Mouse (Mus musculus) testis, postnatal 14 days (tissue): ENCODE data around the gene Nsf.
"Not testable (repeated sequence)": the region's sequence is repeated elsewhere in the genome, so short reads cannot be mapped to it uniquely, and the experiment has no call there.

Source experiments
- DNase-seq: peaks from one replicate; pipeline ENCODE4 v3.0.0; 2021; ENCODE audit warnings: low spot score

The Nsf gene

DNA sequence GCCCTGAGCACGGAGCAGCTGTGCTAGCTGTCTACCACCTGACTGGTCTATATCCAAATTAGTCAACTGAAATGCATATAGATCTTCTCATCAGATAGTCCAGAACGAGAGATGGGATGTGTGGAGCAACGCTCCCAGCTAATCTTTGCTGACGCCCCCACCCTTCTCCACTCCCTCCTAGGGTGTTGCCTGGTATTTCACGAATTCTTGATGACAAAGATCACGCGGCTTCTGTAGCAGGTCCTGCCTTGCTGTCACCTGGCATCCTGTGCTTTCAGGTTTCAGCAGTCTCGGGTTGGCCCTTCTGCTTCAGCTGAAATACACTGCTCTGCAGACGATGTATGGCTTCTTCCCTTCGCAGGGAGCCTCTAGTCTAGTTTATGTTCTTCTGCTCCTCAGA, 61.0 kb downstream of the Nsf start:
- DNase-seq = no peak

DNA sequence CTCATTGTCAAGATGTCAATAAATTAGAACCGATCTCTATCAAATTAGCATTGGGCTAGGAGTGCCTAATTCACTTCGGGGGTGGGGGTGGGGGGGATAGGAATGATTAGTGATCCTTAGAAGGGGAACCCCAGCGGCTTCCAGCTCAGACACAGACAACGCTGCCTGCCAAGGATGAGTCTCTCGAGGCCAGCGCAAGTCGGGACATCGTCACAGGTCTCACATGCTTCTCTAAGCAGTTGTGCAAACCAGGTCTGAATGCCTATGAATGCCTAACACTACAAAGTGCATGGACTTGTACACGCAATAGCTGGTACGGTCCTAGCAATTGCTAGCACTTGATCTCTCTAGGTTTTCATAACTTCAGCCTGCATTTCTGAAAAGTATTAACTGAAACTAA, 62.1 kb downstream of the Nsf start:
- DNase-seq = no peak

DNA sequence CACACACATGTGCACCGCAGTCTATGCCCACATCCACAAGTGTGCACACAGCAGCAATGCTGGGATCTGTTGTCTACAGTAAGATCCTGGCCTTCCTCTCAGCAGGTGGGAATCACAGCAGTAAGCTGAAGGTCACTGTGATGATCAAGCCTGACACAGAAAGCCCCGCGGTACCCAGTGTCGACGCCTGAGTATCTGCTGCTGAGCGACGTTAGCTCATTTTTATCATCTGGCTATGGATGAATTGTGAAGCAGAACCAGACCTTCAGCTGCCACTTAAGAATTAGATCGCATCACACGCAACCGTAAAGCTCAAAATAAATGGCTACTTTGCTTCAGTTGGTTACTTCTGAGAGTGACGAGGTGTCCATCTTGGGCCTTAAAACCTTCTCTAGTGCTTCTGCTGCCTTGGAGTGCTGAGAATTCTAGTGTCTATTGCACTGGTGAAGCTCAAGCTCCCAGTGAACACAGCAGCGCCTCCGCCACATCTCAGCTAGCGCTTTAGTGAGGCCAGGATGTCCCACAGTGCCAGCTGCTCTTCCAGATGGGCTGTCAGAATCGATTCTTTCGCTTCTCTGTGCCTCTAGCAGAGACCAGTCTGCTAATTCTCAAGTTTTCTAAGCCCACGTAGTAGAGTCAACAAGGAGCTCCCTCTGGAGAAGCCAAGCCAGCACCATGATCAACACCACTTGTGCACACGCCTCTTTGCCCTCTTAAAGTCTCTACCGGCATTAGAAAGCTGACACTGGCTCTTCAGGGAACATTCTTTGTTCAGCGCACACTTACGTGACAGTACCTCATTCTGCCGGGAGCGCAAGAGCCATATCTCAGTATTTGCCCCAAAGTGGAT, 63.3 kb downstream of the Nsf start:
- DNase-seq = no peak

DNA sequence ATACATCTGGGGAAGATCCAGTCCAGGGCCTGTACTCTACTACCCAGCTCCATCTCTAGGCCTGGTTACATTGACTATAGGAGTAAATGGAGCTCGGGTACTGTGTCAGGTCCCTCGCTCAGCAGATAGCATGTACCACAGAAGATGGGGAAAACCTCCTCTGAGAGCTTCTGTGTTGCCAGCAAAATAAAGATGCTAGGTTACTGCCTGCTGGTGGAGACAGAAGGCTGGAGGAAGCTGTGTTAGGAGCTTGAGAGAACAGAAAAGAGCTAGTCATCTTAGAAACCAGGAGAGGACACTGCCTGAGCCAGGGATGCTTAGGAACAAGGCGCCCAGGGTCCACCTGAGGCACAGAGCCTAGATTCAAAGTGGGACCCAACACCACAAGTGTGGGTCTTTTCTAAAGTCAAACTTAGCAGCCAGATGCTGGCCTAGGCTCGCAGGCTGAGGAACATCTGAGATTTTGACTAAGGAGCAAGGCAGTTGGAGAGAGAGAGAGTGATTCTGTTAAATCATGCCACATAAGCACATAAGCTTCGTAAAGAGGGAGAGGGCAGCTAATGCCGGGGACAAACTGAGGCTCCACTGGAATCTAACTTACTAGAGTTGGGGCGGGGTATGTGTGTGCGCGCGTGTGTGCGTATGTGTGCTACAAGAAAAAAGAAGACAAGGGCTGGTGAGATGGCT, 66.0 kb downstream of the Nsf start:
- DNase-seq = no peak

DNA sequence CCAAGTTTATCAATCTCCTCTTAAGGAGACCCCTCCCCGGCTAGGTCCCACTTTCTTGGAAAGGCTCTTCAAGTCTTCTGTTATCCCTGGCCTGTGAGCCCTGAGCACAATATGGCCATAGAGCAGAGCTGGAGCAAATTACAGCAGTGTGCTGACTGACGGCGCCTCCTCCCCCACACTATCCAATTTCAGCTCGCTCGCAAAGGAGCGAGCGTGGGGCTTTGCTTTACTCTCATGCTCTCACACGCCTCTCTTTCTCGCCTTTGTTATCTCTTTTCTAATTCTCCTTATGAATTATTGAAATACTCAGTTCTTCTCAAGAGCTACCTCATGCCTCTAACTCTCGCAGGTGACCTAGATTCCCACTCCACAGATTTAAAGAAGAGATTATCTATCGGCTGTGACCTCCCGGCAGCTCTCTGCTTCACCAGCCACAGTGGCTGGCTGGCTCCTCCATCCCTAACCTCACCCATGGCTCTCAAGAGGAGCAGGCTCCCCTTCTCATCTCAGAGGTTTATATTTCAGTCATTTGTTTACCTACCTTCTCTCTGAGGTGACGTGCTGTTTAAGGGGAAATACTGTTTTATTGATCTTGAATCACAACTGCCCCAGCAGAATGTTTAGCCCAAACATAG, 69.0 kb downstream of the Nsf start:
- DNase-seq = no peak

DNA sequence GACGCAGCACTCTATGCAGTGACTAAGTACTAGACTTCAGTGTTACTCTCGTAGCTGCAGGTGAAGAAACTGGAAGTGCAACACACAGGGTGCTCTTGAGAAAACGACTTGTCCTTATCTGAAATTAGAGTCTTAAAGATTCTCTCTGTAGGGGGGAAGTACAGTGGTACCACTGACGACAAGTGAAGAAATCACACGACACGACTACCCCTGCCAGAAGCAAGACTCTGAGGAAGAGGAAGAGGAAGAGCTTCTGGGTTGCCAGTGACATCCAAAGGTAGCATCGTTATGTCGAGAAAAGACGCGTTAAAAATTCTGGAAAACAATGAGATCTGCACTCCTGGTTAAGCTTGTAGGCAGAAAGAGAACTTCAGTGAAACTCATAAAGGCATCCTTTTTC, 70.1 kb downstream of the Nsf start:
- no peak for DNase-seq

DNA sequence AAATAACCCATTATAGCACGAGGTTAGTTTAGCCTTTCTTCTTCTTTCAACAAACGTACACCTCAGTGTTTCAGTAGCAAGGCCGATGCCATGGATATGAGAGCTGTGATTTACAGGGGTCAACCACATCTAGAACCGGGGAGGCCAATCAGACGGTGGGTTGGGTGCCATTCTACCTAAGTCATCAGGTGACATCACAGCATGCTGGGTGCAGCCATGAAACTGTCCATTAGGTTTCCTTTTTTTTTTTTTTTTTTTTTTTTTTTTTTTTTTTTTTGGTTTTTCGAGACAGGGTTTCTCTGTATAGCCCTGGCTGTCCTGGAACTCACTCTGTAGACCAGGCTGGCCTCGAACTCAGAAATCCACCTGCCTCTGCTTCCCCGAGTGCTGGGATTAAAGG, 74.4 kb downstream of the Nsf start:
- DNase-seq = not testable (repeated sequence)

DNA sequence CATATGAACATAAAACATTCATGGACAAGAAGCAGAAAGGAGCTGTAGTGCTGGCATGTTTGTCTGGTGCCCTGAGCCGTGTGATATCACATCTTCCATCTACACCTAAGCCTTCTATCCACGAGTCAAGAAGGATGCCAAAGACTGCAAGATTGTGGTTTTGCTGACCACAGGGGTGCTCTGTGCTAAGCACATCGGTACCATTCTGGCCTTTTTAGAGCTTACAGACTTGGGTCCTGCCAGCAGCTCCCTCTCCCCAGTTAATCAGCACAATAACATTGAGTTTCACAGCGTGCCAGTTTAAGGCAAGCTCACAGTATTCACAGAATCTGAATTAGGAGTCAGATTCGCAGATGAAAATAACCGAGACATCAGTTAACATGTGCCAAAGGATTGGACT, 75.4 kb downstream of the Nsf start:
- DNase-seq = no peak

DNA sequence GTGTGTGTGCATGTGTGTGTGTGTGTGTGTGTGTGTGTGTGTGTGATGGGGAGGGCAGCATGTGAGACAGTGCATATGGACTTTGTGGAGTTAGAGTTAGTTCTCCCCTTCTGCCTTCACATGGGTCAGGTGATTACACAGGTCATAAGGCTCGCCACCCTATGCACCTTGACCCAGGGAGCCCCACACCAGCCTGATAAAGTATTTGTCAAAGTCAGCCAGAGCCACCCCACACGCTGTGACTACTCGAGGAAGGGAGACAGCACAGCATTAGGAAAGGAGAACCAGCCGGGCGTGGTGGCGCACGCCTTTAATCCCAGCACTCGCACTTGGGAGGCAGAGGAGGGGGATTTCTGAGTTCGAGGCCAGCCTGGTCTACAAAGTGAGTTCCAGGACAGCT, 83.5 kb downstream of the Nsf start:
- DNase-seq = no peak

DNA sequence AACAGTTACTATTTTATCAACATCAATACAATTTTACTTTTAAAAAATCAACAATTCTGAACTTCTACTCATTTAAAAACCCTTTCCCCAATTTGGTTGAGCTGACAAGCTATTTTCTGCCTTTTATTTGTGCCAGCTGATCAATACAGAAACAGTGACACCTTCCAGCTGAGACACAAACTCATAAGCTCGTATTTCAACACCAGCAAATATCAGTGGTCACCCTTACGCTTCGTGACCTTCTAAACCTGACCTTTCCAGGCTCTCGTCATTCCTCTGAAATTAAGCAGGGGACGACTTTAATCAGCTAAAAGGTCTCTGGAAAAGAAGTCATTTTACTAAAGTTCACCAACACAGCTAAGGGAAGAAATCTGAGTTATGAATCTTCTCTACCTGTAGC, 86.2 kb downstream of the Nsf start:
- DNase-seq = no peak

DNA sequence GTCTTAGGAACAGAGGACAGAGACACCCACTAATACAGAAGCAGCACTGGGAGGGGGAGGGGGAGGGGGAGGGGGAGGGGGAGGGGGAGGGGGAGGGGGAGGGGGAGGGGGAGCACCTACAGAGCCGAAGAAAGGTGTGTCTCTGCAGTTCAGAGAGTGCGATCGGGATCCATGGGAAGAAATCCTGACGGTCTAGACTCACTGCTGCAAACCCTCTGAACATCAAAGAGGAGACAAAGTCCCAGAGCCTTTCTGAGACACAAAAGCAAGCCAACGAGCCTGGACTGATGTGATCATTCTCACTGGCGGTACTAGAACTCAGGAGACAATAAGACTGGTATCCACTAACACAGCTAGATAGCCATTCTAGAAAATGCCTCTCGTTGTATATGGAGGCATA, 88.5 kb downstream of the Nsf start:
- no peak for DNase-seq

DNA sequence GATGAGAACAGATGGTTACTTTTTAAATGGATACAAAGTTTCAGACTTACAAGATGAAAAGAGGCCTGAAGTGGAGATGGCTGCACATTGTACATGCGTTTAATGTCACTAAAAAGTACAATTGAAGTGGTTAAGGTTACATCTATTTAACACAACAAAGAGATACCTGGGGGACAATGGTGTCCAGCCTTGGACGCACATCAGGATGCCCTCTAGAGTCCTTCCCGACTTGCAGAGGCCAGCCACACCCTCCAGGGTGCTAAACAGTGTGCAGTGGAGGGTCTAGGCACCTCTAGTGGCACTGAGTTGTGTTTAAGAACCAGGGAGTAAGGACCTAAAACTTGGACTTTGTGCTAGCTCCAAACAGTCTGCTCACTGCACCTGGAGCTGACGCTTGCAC, 89.4 kb downstream of the Nsf start:
- DNase-seq = no peak

DNA sequence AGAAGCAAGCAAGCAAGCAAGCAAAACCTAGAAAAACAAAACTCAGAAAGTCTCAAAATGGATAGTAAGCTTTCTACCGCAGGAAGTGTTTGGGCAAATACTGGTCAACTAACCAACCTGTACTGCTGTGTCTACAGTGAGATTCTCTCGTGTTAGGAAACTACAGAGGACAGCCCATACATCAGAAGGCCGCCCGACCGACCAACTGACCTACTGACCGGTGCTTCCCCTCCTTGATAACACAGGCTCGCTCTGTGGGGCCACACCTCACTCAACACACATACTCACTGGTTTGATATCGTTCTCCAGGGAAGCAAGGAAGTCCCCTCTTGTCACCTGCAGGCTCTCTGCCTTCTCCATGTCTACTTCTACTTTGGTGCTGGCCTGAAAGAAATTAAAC, 90.9 kb downstream of the Nsf start:
- DNase-seq = no peak

DNA sequence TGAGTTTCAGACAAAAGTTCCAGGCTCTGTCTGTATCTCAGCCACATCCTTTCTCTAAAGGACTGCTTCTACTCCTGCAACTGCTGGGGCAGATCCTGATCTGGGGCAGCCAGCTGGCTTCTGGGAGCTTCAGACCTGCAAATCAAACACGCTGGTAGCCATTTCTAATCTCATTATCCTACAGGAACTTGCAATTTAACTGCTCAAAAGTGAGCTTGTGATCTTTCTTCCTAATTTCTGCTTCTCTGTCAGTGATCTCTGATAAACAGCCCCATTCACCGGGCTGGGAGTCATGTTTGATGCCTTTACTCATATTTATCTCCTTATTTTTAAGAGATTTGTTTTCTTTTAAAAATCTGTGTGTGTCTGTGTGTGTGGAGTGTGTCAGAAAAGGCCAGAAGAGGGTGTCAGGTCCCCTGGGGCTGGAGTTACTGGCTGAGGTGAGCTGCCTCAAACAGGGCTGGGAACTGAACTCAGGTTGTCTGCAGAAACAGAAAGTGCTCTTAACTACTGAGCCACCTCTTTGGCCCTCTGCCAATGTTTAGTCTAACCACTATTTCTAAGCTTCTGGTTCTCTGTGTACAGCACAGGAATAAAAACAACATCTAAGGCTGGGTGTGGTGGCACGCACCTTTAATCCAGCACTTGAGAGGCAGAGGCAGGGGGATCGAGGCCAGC, 93.8 kb downstream of the Nsf start:
- DNase-seq = no peak

DNA sequence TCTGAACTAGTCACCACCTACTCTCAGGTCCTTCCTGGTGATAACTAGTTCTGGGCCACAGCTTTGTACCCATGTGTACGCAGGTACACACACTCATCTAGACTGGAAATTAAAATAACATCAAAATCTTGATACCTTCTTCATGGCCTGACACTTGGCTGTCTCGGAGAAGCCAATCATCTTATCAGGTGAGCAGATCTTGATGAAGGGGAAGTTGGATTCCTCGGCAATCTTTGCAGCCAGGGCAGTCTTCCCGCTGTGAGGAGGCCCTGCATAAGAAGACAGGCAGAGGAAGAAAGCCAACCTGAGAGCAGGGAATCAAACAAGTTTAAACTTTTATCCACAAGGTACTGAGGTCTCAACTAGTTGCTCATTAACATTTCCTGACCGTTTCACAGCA, 95.1 kb downstream of the Nsf start:
- DNase-seq = no peak

DNA sequence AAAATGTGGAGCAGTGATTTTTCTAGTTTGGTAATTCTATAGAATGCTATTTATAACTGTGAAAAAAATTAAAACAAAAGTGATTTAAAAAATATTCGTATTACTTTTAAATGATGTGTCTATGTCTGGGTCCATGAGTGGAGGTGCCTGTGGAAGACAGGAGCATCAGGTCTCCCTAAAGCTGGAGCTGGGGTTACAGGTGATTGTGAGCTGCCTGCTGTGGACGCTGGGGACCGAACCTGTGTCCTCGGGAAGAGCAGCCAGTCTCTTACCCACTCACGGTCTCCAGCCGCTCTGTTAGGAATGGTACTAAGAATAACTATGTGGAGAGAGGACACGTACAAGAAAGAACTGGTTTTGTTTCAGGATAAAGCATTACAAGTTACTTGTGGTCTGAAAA, 97.2 kb downstream of the Nsf start:
- no peak for DNase-seq

DNA sequence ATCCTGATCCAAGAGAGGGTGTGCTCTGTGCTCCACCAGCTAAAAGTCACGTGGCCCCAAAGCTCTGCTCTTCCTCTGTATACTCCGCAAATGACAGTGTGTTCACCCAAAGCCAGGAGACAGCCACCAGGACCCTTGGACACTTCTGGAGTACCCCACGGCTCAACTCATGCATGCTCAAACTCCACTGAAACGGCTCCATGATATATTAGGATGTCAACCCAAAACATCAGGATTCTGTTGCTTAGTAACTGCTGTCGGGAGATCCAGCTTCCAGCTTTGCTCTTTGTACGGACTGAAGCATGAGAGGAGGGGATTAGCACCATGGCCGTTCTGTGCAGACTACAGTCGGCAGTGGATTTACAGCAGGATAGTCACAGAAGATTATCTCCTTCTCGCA, 99.6 kb downstream of the Nsf start:
- no peak for DNase-seq

DNA sequence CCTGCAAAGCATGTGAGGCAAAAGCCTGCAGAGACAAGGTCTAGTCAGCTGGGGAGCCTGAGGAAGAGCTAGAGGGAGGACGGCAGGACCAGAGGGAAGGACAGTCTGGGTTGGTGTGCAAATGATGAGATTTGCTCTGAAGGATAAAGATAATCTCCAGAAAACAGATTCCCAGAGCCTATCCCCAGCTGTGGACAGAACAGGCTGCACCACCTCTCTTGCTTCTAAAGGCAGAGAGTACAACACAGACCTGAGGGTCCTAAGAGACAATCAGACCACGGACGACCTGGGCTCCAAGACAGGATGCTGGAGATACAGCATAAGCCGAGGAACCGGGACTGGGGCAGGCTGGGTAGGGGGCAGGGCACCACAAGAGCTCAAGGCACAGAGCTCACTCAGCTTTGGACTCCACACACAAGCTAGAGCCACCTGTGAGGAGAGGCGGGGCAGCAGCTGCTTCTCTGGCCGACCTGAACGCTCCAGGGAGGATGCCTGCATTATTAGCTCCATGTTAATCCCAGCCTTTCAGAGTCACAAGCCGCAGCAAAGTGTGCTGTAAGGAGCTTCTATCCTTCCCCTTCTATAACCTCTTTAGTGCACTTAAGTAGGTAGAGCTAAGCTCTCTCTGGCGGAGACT, 100.5 kb downstream of the Nsf start:
- no peak for DNase-seq

DNA sequence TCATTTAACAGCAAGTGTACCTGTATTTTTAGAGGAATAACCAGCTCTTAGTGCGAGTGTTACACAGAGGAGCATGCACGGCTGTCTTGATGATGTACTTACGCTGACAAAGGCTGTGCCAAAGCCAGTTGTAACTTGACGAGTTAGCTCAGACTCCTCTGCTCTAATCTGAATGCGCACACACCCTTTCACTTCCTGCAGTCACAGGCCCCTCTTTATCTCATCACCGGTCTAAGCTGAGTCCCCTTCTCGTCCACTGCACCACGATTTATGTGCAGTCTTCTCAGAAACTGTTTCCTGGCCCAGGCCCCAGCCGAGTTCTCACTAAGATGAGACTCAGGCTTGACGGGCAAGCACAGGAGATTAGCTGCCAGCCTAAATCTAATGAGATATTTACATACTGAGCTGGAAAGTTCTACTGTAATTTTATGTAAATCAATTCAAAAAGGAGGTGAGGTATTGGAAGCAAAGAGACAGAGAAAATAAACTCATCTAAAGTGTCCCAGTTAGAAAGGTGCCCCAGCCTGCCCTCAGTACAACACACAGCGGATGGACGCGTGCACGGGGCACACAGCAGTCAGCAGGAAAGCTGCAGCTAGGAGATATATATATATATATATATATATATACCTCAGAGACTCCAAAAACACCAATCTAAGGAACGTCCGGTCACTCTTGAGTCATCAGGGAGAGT, 101.1 kb downstream of the Nsf start:
- no peak for DNase-seq

DNA sequence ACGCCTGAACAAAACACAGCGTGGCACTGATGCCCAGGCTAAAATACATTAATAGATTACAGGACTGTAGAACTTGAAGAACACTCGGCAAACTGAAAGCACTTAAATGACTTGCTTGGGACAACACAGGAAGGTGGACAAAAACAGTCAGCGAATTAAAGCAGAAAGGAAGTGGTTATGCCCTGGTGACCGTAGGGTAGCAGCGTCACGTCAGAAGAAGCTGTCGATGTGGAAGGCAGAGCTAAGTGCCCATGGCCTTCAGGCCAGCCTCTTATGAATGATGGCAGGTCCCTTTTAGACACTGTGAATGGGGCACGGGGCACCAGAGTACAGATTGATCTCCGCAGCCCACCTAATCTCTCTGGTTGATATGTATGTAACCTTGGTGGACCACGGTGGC, 105.6 kb downstream of the Nsf start:
- no peak for DNase-seq

DNA sequence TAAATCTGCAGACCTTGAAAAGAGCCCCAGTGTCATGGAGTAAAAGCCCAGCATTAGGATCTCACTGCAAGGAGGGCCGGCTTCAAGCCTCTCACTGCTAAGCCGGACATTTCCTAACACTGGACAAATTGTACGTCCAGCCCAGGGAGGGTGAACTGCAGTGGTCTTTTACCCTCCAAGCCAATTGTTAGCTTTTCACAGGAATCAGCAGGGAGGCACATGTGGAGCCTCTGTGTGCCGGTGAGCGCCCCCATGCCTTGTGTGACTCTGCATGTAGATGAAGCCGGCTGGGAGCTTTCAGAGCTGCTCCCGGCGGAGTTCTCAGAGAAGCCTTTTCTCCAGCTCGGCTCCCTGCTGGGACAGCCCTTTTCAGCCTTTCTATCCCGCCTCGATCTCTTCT, 113.0 kb downstream of the Nsf start:
- no peak for DNase-seq

DNA sequence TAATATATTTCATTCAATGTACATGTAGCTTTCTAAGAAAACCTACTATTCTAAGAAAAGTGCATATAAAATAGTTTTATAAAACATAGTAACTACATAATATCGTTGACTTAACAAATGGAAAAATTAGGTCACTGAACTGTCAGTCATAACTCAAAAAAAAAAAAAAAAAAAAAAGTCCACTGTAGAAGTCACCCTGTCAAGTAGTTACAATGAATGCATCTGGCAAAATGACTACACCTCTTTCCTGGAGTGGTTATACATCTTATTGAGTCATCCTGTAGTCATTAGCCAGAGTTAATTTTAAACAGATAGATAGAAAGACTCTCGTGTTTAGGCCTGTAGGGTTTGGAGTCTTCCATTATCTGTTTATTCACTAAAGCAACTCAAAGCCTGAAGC, 114.9 kb downstream of the Nsf start:
- no peak for DNase-seq
